Mouse (Mus musculus) bone marrow, adult 2 months (tissue): ENCODE results near the gene Cpt2.

Source experiments
- CTCF ChIP-seq: fragments of 200-500 bp; IDR thresholded peaks from 2 replicates; pipeline ENCODE4 v1.5.1; 2011; ENCODE audit warnings: low read length, control low read depth; ENCODE audit not compliant: control insufficient read depth, insufficient read depth
- POLR2A ChIP-seq: fragments of 200-500 bp; IDR thresholded peaks from 2 replicates; pipeline ENCODE4 v1.6.1; 2011; ENCODE audit warnings: low read depth, mild to moderate bottlenecking, control low read depth, low read length, borderline replicate concordance; ENCODE audit not compliant: control insufficient read depth

DNA sequence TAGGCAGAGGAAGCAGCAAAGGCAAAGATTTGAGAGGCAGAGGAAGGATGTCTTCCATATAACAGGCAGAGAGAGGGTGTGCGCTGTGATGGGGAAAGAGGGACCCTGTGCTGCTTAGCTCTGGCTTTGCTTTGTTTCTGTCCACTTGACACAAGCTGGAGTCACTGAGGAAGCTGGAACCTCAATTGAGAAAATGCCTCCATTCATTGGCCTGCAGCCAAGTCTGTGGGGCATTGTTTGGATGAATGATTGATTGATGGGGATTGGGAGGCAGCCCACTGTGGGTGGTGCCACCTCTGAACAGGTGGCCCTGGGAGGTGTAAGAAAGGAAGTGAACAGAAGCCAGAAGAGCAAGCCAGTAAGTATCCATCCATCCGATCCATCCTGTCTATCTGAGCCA lies 39.4 kb upstream of the Cpt2 start:
- TF ChIP-seq CTCF (no peak), POLR2A (no peak)
